ENCODE assay signal across 29 mouse cellular contexts in the genomic region with DNA sequence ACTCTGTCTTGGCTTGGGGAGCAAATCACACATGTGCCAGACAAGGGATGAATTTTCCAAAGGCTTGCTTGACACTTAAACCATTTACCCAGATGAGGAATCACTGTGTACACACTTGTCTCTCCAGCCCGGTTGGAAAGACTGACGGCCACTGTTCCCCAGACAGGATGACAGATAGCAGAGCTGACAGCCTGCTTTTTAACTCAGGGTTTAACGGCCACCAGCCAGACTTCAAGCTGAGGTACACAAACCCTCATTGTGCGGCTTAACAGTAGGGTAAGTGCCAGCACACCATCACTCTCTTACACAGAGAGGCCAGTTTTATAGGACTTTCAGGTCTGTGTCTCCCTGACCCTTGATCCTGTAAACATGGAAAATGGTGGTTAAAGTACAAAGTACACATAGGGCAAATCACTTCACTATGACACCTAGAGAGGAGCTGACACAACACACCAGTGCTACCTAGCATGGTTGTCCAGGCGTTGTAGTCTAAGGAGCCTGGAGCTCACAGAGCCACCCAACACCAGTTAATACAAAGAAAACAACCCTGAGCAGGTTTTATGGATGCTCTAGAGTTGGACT. TPM values are rescaled to one million over a fixed set of nuclear protein-coding genes. Genes with fewer than 3 reads are reported as not detected.
DNase-seq lines count a peak whose midpoint lies in the region; ATAC-seq and TF ChIP-seq lines count a peak whose summit lies in the region.
"Had no signal": no experiment of that assay in that cellular context is flagged by ENCODE, and none has a peak within 500 bp of the region (broad histone marks: within the 10 kb centered on the region; RNA-seq: fewer than 3 reads in every experiment).

No protein-coding gene starts in this region.

- no peaks in the 10 kb centered on the region for H3K36me3 ChIP-seq in liver, adult 2 months (ENCODE audit: control insufficient read depth, insufficient read depth, low read length)
- no peaks in the 10 kb centered on the region for H3K36me3 ChIP-seq in liver, embryonic 12.5 days
- no peaks in the 10 kb centered on the region for H3K36me3 ChIP-seq in intestine, embryonic 15.5 days
- H3K36me3 ChIP-seq: heart, embryonic 10.5 days; hindbrain, embryonic 10.5 days; midbrain, embryonic 13.5 days; neural tube, embryonic 12.5 days had no signal

- no peak overlapping the region for H3K4me3 ChIP-seq in liver, adult 2 months (ENCODE audit: insufficient read depth, low read depth, low read length)
- H3K4me3 ChIP-seq in liver, embryonic 12.5 days = no peak overlapping the region
- no peak overlapping the region for H3K4me3 ChIP-seq in intestine, embryonic 15.5 days (replicated peaks)
- H3K4me3 ChIP-seq: forebrain, embryonic 13.5 days; heart, embryonic 10.5 days; hindbrain, embryonic 10.5 days; midbrain, embryonic 13.5 days; neural tube, embryonic 12.5 days had no signal

- peak; percentile 83 for DNase-seq in liver, adult 2 months (ENCODE audit: extremely low read depth, low read depth, low spot score)
- DNase-seq in embryo, embryonic 10.5 days (ENCODE audit: low spot score) = peak; percentile 20
- DNase-seq in mesoderm, embryonic 11.5 days (ENCODE audit: low read depth, low spot score) = peak; percentile 51
- no peak for DNase-seq in thymus, postnatal 0 days (ENCODE audit: low spot score)
- DNase-seq: adrenal gland, adult 2 months; cerebellum, adult 11-12 months; cerebellum, postnatal 10 days; kidney, adult 8-10 months; kidney, postnatal 4 days; layer of hippocampus, adult 9-11 months; left cerebral cortex, postnatal 4 days; lung, adult 18-20 months; lung, postnatal 10 days; retina, postnatal 1 day; thymus, postnatal 4 days had no signal

- TF ChIP-seq CTCF in liver, adult 2 months (IDR thresholded peaks at IDR 0.05; ENCODE audit: low read depth, low read length) = no peak

- H3K27ac ChIP-seq in liver, adult 2 months (replicated peaks; ENCODE audit: insufficient read depth, low read depth, low read length) = peak overlapping the region; percentile 57
- H3K27ac ChIP-seq in liver, embryonic 12.5 days = no peak overlapping the region
- H3K27ac ChIP-seq in intestine, embryonic 15.5 days = no peak overlapping the region
- H3K27ac ChIP-seq: forebrain, embryonic 13.5 days; heart, embryonic 10.5 days; hindbrain, embryonic 10.5 days; midbrain, embryonic 13.5 days; neural tube, embryonic 12.5 days had no signal

- H3K4me2 ChIP-seq in liver, embryonic 12.5 days = no peak overlapping the region
- no peak overlapping the region for H3K4me2 ChIP-seq in intestine, embryonic 15.5 days (replicated peaks)
- H3K4me2 ChIP-seq: forebrain, embryonic 13.5 days; midbrain, embryonic 13.5 days; neural tube, embryonic 12.5 days had no signal

- no peak overlapping the region for H3K9ac ChIP-seq in liver, adult 2 months (ENCODE audit: low read depth, low read length)
- no peak overlapping the region for H3K9ac ChIP-seq in liver, embryonic 12.5 days
- no peak overlapping the region for H3K9ac ChIP-seq in intestine, embryonic 15.5 days
- H3K9ac ChIP-seq: forebrain, embryonic 13.5 days; midbrain, embryonic 13.5 days; neural tube, embryonic 12.5 days had no signal

- H3K9me3 ChIP-seq in liver, embryonic 12.5 days (replicated peaks) = no peaks in the 10 kb centered on the region
- no peaks in the 10 kb centered on the region for H3K9me3 ChIP-seq in intestine, embryonic 15.5 days
- H3K9me3 ChIP-seq: forebrain, embryonic 13.5 days; heart, embryonic 10.5 days; midbrain, embryonic 13.5 days had no signal

- no peaks in the 10 kb centered on the region for H3K27me3 ChIP-seq in liver, adult 2 months (ENCODE audit: control insufficient read depth, insufficient read depth, low read length)
- no peaks in the 10 kb centered on the region for H3K27me3 ChIP-seq in liver, embryonic 12.5 days (replicated peaks)
- no peaks in the 10 kb centered on the region for H3K27me3 ChIP-seq in intestine, embryonic 15.5 days (replicated peaks)
- H3K27me3 ChIP-seq: forebrain, embryonic 13.5 days; midbrain, embryonic 13.5 days; neural tube, embryonic 12.5 days had no signal

- ATAC-seq in liver, embryonic 12.5 days = no peak
- ATAC-seq in intestine, embryonic 15.5 days = peak; percentile 71
- no peak for ATAC-seq in megakaryocyte-erythroid progenitor cell, adult 5-6 weeks (replicated peaks; ENCODE audit: low FRiP score, low TSS enrichment, poor library complexity, severe bottlenecking)
- ATAC-seq: forebrain, embryonic 13.5 days; midbrain, embryonic 13.5 days had no signal

- TF ChIP-seq POLR2A in liver, adult 2 months (IDR thresholded peaks at IDR 0.05; ENCODE audit: extremely low read depth, insufficient read depth, low read length) = no peak

- no peaks in the 10 kb centered on the region for H3K79me2 ChIP-seq in liver, adult 2 months (ENCODE audit: control insufficient read depth, insufficient read depth, low read length)

- WGBS in liver, adult 2 months = 12% methylated on average over 5 of the region's 5 CpGs
- 48% methylated on average over 5 of the region's 5 CpGs for WGBS in liver, embryonic 12.5 days (ENCODE audit: insufficient replicate concordance)
- 19% methylated on average over 5 of the region's 5 CpGs for WGBS in intestine, embryonic 15.5 days

- H3K4me1 ChIP-seq in liver, adult 2 months (ENCODE audit: control insufficient read depth, insufficient read depth, low read length) = peaks cover 4% of the 10 kb centered on the region; the same call in 1 of the 2 replicates
- no peaks in the 10 kb centered on the region for H3K4me1 ChIP-seq in liver, embryonic 12.5 days
- no peaks in the 10 kb centered on the region for H3K4me1 ChIP-seq in intestine, embryonic 15.5 days (replicated peaks)
- H3K4me1 ChIP-seq: forebrain, embryonic 13.5 days; heart, embryonic 10.5 days; hindbrain, embryonic 10.5 days had no signal

RNA-seq across cellular contexts. Expression of a gene that starts 42.4 kb away (rescaled TPM):
- not detected in 2 replicates for total RNA-seq in liver, adult 2 months (2014; rRNA removed)
- not detected in 2 replicates for polyA plus RNA-seq in liver, adult 2 months (2012; rRNA removed)
- not detected in 2 replicates for polyA plus RNA-seq in liver, embryonic 12.5 days (2016; fragmentation: Nextera tagmentation; extraction: Ambion mirVana)
- polyA plus RNA-seq in intestine, embryonic 15.5 days (2015; fragmentation: Nextera tagmentation; extraction: Ambion mirVana) = not detected in 2 replicates
- not detected in 2 replicates for total RNA-seq in megakaryocyte-erythroid progenitor cell, adult 5-6 weeks (2014; fragmentation: Nextera tagmentation)
- not detected in 2 replicates for total RNA-seq in megakaryocyte-erythroid progenitor cell, adult 5-6 weeks (2017)
- 0.10 and 0.12 TPM in 2 replicates for polyA plus RNA-seq in thymus, postnatal 0 days (2015; fragmentation: Nextera tagmentation; extraction: Ambion mirVana)
- total RNA-seq: gastrocnemius, adult 18-20 months; MEL; monocyte, adult 5-6 weeks had no signal
- polyA plus RNA-seq: adrenal gland, adult 2 months; C2C12; forebrain, embryonic 13.5 days; heart, postnatal 0 days; hindbrain, embryonic 10.5 days; midbrain, embryonic 13.5 days; neural tube, embryonic 12.5 days; spleen, adult 2 months had no signal
